Mouse (Mus musculus) thymus, postnatal 10 days (tissue): Measurements from ENCODE around the gene Gm5269.

ENCODE experiments used
- DNase-seq, 2 experiments: peaks; one replicate each; pipeline ENCODE4 v3.0.0; 2021; ENCODE audit warnings: low spot score in 2 of 2

Gene Gm5269

DNA sequence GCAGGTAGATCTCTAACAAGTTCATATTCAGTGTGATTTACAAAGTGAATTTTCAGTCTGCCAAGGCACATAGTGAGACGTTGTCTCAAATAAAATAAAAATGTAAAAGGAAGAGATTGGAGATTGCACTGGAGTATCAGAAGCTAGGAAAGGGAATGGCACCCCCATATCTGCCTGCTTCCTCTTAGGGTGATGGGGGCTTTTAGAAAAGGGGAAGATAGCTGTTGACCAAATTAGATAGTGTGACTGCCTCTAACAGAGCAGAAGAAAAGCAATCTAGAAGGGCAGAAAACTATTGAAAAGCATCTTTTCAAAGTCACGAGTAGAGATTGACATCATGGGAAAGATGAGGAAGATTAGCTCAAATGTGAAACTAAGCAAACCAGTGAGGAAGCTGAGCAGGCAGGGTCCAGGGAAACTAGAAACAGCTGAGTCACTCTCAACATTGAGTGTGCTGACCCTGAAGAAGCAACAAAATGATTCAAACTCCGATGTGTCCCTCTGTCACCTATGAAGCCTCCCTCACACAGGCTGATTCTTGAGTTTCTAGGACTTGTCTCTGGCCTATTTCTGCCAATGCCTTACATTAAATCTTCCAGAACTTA, 8.7 kb downstream of the Gm5269 start:
- DNase-seq = no peak

- DNase-seq = no peak
Measured at GRCm38 (mm10) chr1:45877463-45877862, 12.6 kb downstream of the Gm5269 start.

- no peak for DNase-seq
Measured at GRCm38 (mm10) chr1:45876450-45877198, 13.4 kb downstream of the Gm5269 start.

GRCm38 (mm10) chr1:45875640-45876039, 14.4 kb downstream of the Gm5269 start:
- DNase-seq = no peak

DNA sequence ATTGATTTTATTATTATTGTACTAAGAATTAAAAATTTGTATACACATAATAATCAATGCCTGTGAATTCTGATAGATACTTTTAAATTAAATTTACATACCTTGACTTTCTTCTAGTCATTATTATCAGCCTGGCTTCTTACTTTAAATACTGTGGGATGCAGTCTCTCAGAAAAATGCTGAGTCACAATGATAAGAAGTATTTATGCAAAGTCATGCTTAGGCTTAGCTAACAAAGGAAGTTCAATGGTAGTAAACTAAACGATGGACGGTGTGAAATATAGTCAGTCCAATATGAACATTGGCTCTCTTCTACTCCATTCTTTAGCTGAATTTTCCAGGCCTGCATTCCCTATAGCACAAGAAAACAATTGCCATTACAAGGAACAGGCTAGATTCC, 16.8 kb downstream of the Gm5269 start:
- DNase-seq = no peak

- no peak for DNase-seq
Measured at GRCm38 (mm10) chr1:45868479-45869137, 21.5 kb downstream of the Gm5269 start.

GRCm38 (mm10) chr1:45868050-45868449, 22.0 kb downstream of the Gm5269 start:
- no peak for DNase-seq

DNA sequence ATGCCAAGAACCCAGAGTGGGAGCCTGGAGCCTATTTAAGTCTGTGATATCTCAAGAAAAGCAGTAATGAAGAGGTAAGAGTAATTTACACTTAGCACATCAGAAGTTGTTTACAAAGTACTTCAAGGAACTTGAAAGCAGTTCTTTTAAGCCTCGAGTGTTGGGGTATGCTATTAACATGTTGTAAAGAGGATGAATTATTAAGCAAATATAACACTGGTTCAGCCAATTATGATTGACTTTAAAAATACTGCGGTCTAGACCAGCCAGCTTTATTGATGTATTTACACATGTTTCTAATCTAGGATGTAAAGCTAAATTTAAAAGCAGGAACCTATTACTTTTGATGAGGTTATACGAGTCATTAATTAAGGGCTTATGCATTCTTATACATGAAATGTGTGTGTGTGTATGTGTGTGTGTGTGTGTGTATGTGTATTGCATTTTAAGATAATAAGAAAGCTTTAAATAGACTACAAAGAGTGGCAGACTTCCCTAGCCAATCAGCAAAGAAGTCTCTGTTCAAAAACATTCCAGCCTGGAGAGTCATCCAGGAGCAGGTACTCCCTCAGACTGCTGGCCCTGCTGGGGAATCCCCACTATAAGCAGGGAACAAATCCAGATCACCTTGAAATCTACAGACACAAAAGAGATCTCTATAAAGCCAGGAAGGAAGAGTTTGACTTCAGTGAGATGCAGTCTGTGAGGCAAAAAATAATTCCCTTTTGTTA, 23.6 kb downstream of the Gm5269 start:
- DNase-seq = no peak

- DNase-seq = no peak
Measured at GRCm38 (mm10) chr1:45865727-45866126, 24.3 kb downstream of the Gm5269 start.

GRCm38 (mm10) chr1:45865316-45865715, 24.8 kb downstream of the Gm5269 start:
- no peak for DNase-seq

DNA sequence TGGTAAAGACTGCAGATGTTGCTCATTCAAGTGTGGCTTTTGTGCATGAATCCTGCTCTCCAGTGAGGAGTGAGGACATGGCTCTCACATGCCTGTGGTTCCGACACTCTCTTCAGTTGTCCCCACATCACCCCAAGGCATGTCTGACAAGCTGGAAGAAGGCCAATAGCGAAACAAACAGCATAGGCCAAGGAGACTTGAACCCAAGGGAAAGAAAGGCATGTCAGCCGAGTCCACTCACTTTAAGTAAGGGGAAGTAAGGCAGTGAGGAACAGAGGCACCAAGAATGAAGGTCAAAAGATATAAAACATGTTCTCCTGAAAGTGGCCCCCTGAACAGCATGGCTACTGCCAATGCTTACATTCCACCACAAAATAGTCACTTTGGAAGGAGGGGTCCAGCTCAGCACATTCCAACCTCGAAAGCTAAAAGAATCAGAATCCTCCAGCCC, 25.5 kb downstream of the Gm5269 start:
- no peak for DNase-seq

- no peak for DNase-seq
Measured at GRCm38 (mm10) chr1:45863641-45864040, 26.4 kb downstream of the Gm5269 start.

- no peak for DNase-seq
Measured at GRCm38 (mm10) chr1:45861162-45861561, 28.9 kb downstream of the Gm5269 start.

- DNase-seq = no peak
Measured at GRCm38 (mm10) chr1:45860349-45860748, 29.7 kb downstream of the Gm5269 start.

DNA sequence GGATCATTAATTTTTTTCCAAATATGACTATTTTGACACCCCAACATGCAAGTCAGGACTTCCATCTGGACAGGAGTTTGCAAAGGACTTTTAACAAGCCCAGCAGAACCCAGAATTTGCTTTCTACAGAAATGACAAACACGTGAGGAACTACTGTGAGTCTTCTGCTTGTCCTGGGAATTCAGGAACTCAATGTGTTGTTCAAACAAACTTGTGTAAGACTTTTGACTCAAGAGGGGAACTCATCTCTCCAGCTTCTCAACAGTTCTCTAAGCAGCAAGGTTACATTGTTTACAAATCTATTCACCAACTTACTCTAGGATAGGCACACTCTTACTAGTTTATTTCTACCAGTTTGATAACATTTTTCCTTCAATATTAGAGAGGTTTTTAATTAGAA, 32.0 kb downstream of the Gm5269 start:
- no peak for DNase-seq

DNA sequence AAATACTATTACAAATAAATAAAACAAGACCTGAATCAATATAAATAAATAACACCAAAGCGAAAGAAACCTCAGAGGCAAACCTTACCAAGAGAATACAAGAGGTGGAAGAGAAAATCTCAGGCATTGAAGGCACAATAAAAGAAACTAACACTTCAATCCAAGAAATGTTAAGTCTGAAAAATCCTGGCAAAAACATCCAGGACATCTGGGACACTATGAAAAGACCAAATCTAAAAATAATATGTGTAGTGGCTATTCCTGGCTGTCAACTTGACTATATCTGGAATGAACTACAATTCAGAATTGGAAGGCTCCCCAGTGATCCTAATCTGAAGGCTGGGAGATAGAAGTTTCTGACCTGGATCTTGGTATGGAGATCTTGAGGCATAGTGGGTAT, 44.6 kb downstream of the Gm5269 start:
- DNase-seq = no peak
